Mouse (Mus musculus): Measurements from ENCODE around the gene Borcs6. TPM values are rescaled to one million over a fixed set of nuclear protein-coding genes. Genes with fewer than 3 reads are reported as not detected.

The Borcs6 gene
- polyA plus RNA-seq, 1 experiment from 2014 or later, result 11.7 TPM

GRCm38 (mm10) chr11:69070590-69071222 lies 11.2 kb downstream of the Borcs6 start, which contains the start of gene Tmem107:
Gene Tmem107, plus strand, starts transcription at chr11:69070806.
- WGBS (ENCODE audit: missing documents), result under 1% methylated on average over 47 of the region's 47 CpGs
- H3K27ac ChIP-seq, result peak within 1 kb of the TSS; percentile 63

GRCm38 (mm10) chr11:69071262-69071661 lies 11.7 kb downstream of the Borcs6 start:
- Histone ChIP-seq H3K79me2 (ENCODE audit: inconsistent target) (no peaks in the 10 kb centered on the region), H3K4me3 (ENCODE audit: inconsistent target) (peak overlapping the region; percentile 63), H3K27ac (peak overlapping the region; percentile 63), H3K36me3 (ENCODE audit: inconsistent target) (no peaks in the 10 kb centered on the region)
- 35% methylated on average over 9 of the region's 9 CpGs for WGBS (ENCODE audit: missing documents)

More at GRCm38 (mm10) chr11:69070590-69071222, 11.2 kb downstream of the Borcs6 start, which contains the start of gene Tmem107:
- H3K79me2 ChIP-seq (ENCODE audit: inconsistent target), result no peaks in the 10 kb centered on the region
- H3K4me3 ChIP-seq (ENCODE audit: inconsistent target), result peak within 1 kb of the TSS; percentile 63
- no peaks in the 10 kb centered on the region for H3K36me3 ChIP-seq (ENCODE audit: inconsistent target)

GRCm38 (mm10) chr11:69072234-69072633 lies 12.7 kb downstream of the Borcs6 start:
- Histone ChIP-seq H3K4me3 (ENCODE audit: inconsistent target) (no peak overlapping the region), H3K36me3 (ENCODE audit: inconsistent target) (no peaks in the 10 kb centered on the region), H3K27ac (no peak overlapping the region), H3K79me2 (ENCODE audit: inconsistent target) (no peaks in the 10 kb centered on the region)
- WGBS (ENCODE audit: missing documents), result 88% methylated on average over 10 of the region's 11 CpGs

GRCm38 (mm10) chr11:69072666-69073064 lies 13.1 kb downstream of the Borcs6 start:
- Histone ChIP-seq H3K27ac (peak overlapping the region; percentile 90), H3K79me2 (ENCODE audit: inconsistent target) (no peaks in the 10 kb centered on the region), H3K36me3 (ENCODE audit: inconsistent target) (no peaks in the 10 kb centered on the region), H3K4me3 (ENCODE audit: inconsistent target) (no peak overlapping the region)
- 38% methylated on average over 9 of the region's 9 CpGs for WGBS (ENCODE audit: missing documents)

- 0% methylated on average over 14 of the region's 14 CpGs for WGBS (ENCODE audit: missing documents)
- H3K4me3 ChIP-seq (ENCODE audit: inconsistent target), result no peak overlapping the region
- no peaks in the 10 kb centered on the region for H3K36me3 ChIP-seq (ENCODE audit: inconsistent target)
- H3K27ac ChIP-seq, result peak overlapping the region; percentile 90
- H3K79me2 ChIP-seq (ENCODE audit: inconsistent target), result no peaks in the 10 kb centered on the region
Observed at GRCm38 (mm10) chr11:69073065-69073888, 13.8 kb downstream of the Borcs6 start.

- Histone ChIP-seq H3K27ac (no peak overlapping the region), H3K79me2 (ENCODE audit: inconsistent target) (no peaks in the 10 kb centered on the region), H3K4me3 (ENCODE audit: inconsistent target) (no peak overlapping the region), H3K36me3 (ENCODE audit: inconsistent target) (no peaks in the 10 kb centered on the region)
- 78% methylated on average over 6 of the region's 6 CpGs for WGBS (ENCODE audit: missing documents)
Observed at GRCm38 (mm10) chr11:69073951-69074775, 14.6 kb downstream of the Borcs6 start.

GRCm38 (mm10) chr11:69074776-69075069 lies 15.2 kb downstream of the Borcs6 start:
- no peaks in the 10 kb centered on the region for H3K36me3 ChIP-seq (ENCODE audit: inconsistent target)
- no peaks in the 10 kb centered on the region for H3K79me2 ChIP-seq (ENCODE audit: inconsistent target)
- H3K4me3 ChIP-seq (ENCODE audit: inconsistent target), result no peak overlapping the region
- no peak overlapping the region for H3K27ac ChIP-seq
- WGBS (ENCODE audit: missing documents), result 93% methylated on average over 2 of the region's 2 CpGs

- Histone ChIP-seq H3K79me2 (ENCODE audit: inconsistent target) (no peaks in the 10 kb centered on the region), H3K4me3 (ENCODE audit: inconsistent target) (no peak overlapping the region), H3K36me3 (ENCODE audit: inconsistent target) (no peaks in the 10 kb centered on the region), H3K27ac (no peak overlapping the region)
- WGBS (ENCODE audit: missing documents), result 73% methylated on average over 6 of the region's 9 CpGs
Observed at GRCm38 (mm10) chr11:69075764-69076479, 16.4 kb downstream of the Borcs6 start.

- Histone ChIP-seq H3K79me2 (ENCODE audit: inconsistent target) (no peaks in the 10 kb centered on the region), H3K27ac (no peak overlapping the region), H3K36me3 (ENCODE audit: inconsistent target) (no peaks in the 10 kb centered on the region), H3K4me3 (ENCODE audit: inconsistent target) (no peak overlapping the region)
- 91% methylated on average over 5 of the region's 5 CpGs for WGBS (ENCODE audit: missing documents)
Observed at GRCm38 (mm10) chr11:69076572-69076971, 17.1 kb downstream of the Borcs6 start.

GRCm38 (mm10) chr11:69077316-69077715 lies 17.8 kb downstream of the Borcs6 start:
- H3K27ac ChIP-seq, result no peak overlapping the region
- H3K79me2 ChIP-seq (ENCODE audit: inconsistent target), result no peaks in the 10 kb centered on the region
- no peak overlapping the region for H3K4me3 ChIP-seq (ENCODE audit: inconsistent target)
- no peaks in the 10 kb centered on the region for H3K36me3 ChIP-seq (ENCODE audit: inconsistent target)
- WGBS (ENCODE audit: missing documents), result 95% methylated on average over 8 of the region's 9 CpGs

- H3K79me2 ChIP-seq (ENCODE audit: inconsistent target), result no peaks in the 10 kb centered on the region
- H3K27ac ChIP-seq, result peak overlapping the region; percentile 25
- no peaks in the 10 kb centered on the region for H3K36me3 ChIP-seq (ENCODE audit: inconsistent target)
- whole genome bisulfite sequencing (ENCODE audit: missing documents), result 95% methylated on average over 6 of the region's 6 CpGs
- no peak overlapping the region for H3K4me3 ChIP-seq (ENCODE audit: inconsistent target)
Observed at GRCm38 (mm10) chr11:69078041-69078440, 18.5 kb downstream of the Borcs6 start.

GRCm38 (mm10) chr11:69078805-69079438 lies 19.4 kb downstream of the Borcs6 start:
- H3K27ac ChIP-seq, result peak overlapping the region; percentile 25
- WGBS (ENCODE audit: missing documents), result 13% methylated on average over 4 of the region's 5 CpGs
- H3K36me3 ChIP-seq (ENCODE audit: inconsistent target), result no peaks in the 10 kb centered on the region
- H3K4me3 ChIP-seq (ENCODE audit: inconsistent target), result no peak overlapping the region
- no peaks in the 10 kb centered on the region for H3K79me2 ChIP-seq (ENCODE audit: inconsistent target)

- H3K36me3 ChIP-seq (ENCODE audit: inconsistent target), result no peaks in the 10 kb centered on the region
- H3K79me2 ChIP-seq (ENCODE audit: inconsistent target), result no peaks in the 10 kb centered on the region
- H3K4me3 ChIP-seq (ENCODE audit: inconsistent target), result no peak overlapping the region
- H3K27ac ChIP-seq, result no peak overlapping the region
- 78% methylated on average over 15 of the region's 15 CpGs for WGBS (ENCODE audit: missing documents)
Observed at GRCm38 (mm10) chr11:69080102-69080854, 20.8 kb downstream of the Borcs6 start.
